Mouse (Mus musculus) heart, embryonic 13.5 days (tissue): ENCODE results near the gene Sox11. TPM values are rescaled to one million over a fixed set of nuclear protein-coding genes. Genes with fewer than 3 reads are reported as not detected.

Source experiments
- ATAC-seq: fragments of 200-750 bp; cut with Nextera tagmentation; 2 replicates; pipeline ENCODE4 v1.8.0; 2017; ENCODE audit warnings: moderate TSS enrichment; ENCODE audit not compliant: insufficient number of reproducible peaks, low FRiP score, low TSS enrichment; ENCODE audit errors: extremely low read depth
- H3K27ac ChIP-seq: fragments of 300-500 bp; sonication (generic); replicated peaks from 2 replicates; pipeline ENCODE4 v1.5.1; 2015; ENCODE audit warnings: moderate library complexity, mild to moderate bottlenecking, inconsistent platforms
- H3K27me3 ChIP-seq: fragments of 300-500 bp; sonication (generic); replicated peaks from 2 replicates; pipeline ENCODE4 v1.6.1; 2015; ENCODE audit warnings: mild to moderate bottlenecking, inconsistent platforms
- H3K36me3 ChIP-seq: fragments of 300-500 bp; sonication (generic); 2 replicates; pipeline ENCODE4 v1.6.1; 2015; ENCODE audit warnings: mild to moderate bottlenecking, inconsistent platforms
- H3K4me1 ChIP-seq: fragments of 300-500 bp; sonication (generic); 2 replicates; pipeline ENCODE4 v1.6.1; 2015; ENCODE audit warnings: inconsistent platforms
- H3K4me2 ChIP-seq: fragments of 300-500 bp; sonication (generic); 2 replicates; pipeline ENCODE4 v1.6.1; 2015; ENCODE audit warnings: inconsistent platforms, mild to moderate bottlenecking, moderate library complexity
- H3K4me3 ChIP-seq: fragments of 300-500 bp; sonication (generic); 2 replicates; pipeline ENCODE4 v1.5.1; 2015; ENCODE audit warnings: moderate library complexity, mild to moderate bottlenecking, inconsistent platforms
- H3K9ac ChIP-seq: fragments of 300-500 bp; sonication (generic); 2 replicates; pipeline ENCODE4 v1.6.1; 2015; ENCODE audit warnings: inconsistent platforms, mild to moderate bottlenecking, moderate library complexity
- H3K9me3 ChIP-seq: fragments of 300-500 bp; sonication (generic); 2 replicates; pipeline ENCODE4 v1.6.1; 2016; ENCODE audit warnings: inconsistent platforms
- WGBS: fragments of 180-500 bp; shearing (Covaris S2); methylation state at CpG from one replicate; pipeline ENCODE4 v1.1.7; 2015; ENCODE audit warnings: mixed read lengths; 5-methylcytosine and 5-hydroxymethylcytosine counted together
- polyA plus RNA-seq: library from polyadenylated mRNA; unstranded; fragments of >200 nt; fragmentation: Nextera tagmentation; extraction: Ambion mirVana; gene quantifications from 2 replicates; pipeline ENCODE4 v1.2.1, GENCODE M21; 2015

The Sox11 gene
- polyA plus RNA-seq, 1 experiment from 2014 or later = 19.2 TPM

DNA sequence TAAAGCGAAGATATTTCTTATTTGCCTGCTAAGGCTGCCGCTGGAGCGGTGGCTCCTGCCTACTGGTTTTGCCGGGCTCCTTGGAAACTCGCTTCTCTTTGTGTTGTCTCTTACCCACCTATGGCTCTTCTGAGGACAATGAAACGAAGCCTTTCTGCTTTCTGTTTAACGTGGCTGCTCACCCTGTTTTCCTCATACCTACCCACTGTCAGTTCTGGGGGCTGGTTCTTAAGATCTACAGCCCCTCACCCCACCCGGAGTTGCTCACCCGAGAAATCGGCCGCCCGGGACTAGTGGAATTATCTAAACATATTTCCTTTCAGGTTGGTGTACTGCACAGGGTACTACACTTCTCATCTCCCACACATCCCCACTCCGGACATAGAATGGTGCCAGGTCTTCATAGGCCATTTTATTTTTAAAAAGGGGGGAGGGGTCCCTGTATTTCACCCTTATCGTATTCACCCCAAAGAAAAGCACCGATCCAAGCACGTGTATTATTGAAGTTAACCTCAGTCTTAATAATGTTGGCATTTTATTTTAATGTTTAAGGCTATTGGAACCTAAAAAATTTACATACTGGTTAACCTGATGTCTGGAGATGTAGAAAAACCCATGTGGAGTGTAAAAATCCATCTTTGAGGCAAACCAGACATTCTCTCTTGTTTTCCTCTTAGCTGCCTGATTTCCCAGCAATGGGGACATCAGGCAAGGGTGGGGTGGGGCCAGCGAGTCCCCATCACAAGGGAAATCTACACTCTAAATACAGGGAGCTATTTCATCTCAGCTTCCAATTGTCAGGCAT is 1.4 kb upstream of the Sox11 start:
- H3K27me3 ChIP-seq = no peaks in the 10 kb centered on the region
- no peaks in the 10 kb centered on the region for H3K9me3 ChIP-seq
- H3K9ac ChIP-seq = peak overlapping the region; percentile 87
- no peak for ATAC-seq
- H3K27ac ChIP-seq = peak overlapping the region; percentile 96
- H3K4me1 ChIP-seq = 0 out of 2 replicates have a peak, but pooled peaks cover 7% of the 10 kb centered on the region
- H3K4me2 ChIP-seq = peak overlapping the region; percentile 93
- no peaks in the 10 kb centered on the region for H3K36me3 ChIP-seq
- 9% methylated on average over 17 of the region's 17 CpGs for WGBS
- peak overlapping the region; percentile 85 for H3K4me3 ChIP-seq

DNA sequence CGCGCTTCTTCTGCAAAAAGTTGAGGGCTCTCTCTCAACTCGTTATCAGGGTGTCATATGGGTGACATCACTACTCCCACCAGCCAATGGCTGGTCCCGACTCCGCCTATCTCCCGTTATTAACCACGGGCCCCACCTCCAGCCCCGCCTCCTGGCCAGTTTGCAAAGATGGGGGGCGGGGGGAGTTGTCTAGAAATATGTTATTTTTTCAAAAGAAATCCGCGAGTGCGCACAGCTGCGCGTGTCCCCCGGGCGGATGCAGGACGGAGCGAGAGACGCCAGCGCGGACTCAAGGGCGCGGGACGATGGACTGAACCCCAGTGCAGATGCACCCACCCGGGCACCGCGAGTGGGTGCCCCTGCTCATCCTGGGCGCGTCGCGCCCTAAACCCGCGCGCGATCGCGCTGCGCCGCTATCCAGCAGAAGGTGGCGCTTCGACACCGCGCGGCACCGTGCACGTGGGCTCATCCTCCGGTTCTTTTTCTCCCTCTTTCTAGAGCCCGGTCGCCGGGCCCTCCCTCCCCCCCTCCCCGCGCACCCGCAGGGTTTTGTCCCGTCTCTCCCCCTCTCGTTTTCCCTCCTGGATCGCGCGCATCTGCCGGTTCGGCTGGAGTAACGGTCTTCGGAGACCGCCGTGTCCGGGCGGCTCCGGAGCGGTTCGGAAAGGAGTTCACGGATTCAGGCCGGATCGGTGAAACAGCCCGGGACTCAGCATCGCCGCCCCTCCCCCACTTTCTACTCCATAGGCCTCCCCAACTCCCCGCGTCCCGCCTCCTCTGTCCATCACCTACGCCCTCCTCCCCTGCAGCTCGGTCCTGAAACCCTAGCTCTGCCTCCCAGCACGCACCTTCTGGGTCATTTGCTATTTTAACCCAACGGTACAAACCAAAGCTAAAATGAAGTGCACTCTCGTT is 574 bp upstream of the Sox11 start:
- H3K27ac ChIP-seq = peak overlapping the region; percentile 96
- ATAC-seq = peak; percentile 86
- peak overlapping the region; percentile 92 for H3K9ac ChIP-seq
- H3K27me3 ChIP-seq = no peaks in the 10 kb centered on the region
- H3K36me3 ChIP-seq = no peaks in the 10 kb centered on the region
- peak overlapping the region; percentile 85 for H3K4me3 ChIP-seq
- under 1% methylated on average over 80 of the region's 83 CpGs for WGBS
- peak overlapping the region; percentile 93 for H3K4me2 ChIP-seq
- H3K9me3 ChIP-seq = no peaks in the 10 kb centered on the region
- H3K4me1 ChIP-seq = peaks cover 10% of the 10 kb centered on the region

DNA sequence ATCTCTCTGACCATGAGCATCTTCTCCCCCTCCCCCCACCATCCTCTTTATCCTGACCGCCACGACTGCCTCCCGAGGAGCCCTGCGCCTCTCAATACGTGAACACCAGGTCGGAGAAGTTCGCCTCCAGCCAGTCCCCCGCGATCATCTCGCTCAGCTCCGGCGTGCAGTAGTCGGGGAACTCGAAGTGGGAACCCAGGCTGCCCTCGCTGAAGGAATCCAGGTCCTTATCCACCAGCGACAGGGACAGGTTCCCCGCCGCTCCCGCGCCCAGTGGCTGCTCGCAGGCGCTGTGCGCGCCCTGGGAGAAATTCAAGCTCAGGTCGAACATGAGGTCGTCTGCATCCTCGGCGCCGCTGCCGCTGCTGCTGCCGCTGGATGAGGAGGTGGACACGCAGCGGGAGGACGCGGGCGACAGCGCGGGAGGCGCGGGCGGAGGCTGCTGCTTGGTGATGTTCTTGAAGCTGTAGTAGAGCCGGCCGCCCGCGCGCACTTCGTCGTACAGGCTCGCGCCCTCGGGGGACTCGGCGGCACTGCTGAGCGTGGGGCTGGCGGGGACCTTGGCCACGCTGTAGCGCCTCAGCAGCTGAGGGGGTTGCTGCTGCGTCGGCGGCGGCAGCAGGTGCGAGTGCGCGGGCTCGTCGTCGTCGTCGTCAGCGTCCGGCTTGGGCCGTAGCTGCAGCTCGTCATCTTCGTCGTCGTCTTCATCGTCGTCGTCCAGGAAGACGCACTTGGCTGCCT is 1.1 kb downstream of the Sox11 start:
- H3K9me3 ChIP-seq = no peaks in the 10 kb centered on the region
- H3K4me3 ChIP-seq = peak overlapping the region; percentile 85
- no peaks in the 10 kb centered on the region for H3K36me3 ChIP-seq
- H3K27ac ChIP-seq = peak overlapping the region; percentile 96
- H3K9ac ChIP-seq = peak overlapping the region; percentile 92
- under 1% methylated on average over 80 of the region's 80 CpGs for WGBS
- no peaks in the 10 kb centered on the region for H3K27me3 ChIP-seq
- peak overlapping the region; percentile 93 for H3K4me2 ChIP-seq
- H3K4me1 ChIP-seq = peaks cover 12% of the 10 kb centered on the region
- ATAC-seq = no peak

DNA sequence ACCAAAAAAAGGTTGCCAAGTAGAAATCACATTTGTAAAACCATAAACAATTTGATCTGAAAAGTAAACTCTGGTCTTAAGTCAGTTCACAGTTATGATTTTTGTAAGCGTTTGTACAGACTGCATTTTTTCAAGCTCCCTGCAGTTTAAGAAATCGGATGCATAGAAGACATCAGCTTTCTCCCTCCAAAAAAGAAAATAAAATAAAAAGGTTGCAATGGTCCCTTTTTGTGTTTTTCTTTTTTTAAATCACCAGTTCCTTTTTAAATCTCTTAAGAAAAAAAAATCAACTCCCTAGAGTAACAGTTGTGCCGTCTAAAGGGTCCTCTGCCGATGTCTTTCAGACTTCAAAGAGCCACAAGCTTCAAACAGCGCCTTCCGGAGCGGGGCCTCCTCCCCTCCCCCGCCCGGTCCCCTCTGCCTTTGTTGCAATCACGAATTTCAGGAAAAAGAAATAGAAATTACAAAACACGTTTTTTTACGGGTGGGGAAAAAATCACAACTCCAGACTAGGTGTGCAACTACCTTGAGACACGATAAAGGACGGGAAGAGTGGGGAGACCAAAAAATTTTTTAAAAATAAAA is 1.8 kb downstream of the Sox11 start:
- under 1% methylated on average over 14 of the region's 14 CpGs for WGBS
- Histone ChIP-seq H3K36me3 (no peaks in the 10 kb centered on the region), H3K4me2 (peak overlapping the region; percentile 93), H3K4me3 (peak overlapping the region; percentile 85), H3K27ac (0 out of 2 replicates have a peak overlapping the region, but pooled peaks have one; percentile 15), H3K27me3 (no peaks in the 10 kb centered on the region), H3K9me3 (no peaks in the 10 kb centered on the region), H3K4me1 (peaks cover 12% of the 10 kb centered on the region), H3K9ac (peak overlapping the region; percentile 92)
- ATAC-seq = no peak

DNA sequence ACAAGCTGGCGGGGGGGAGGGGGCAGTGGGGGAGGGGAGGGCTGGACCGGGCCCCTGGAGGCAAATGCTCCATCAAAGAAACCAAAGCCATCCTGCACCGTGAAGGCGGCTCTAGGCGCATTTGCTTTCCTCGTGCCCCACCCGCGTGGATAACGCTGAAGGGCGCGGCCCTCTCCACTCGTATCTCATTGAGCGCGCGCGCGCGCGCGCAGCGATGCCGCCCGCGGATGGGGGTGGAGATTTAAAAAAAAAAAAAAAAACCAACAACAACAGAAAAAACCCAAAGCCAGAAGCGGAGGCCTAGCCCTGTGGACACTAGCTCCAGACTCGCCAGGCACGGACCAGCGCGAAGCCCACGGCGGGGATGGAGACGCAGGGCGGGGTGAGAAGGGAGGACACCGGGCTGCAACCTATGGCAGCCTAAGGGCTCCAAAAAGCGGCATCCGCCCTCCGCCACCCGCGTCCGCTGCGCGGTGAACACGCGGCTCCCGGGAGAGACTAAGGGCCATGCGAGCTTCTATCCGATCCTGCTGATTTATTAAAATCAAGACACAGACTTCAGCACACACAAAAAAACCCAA is 3.1 kb downstream of the Sox11 start:
- H3K4me1 ChIP-seq = peaks cover 12% of the 10 kb centered on the region
- WGBS = under 1% methylated on average over 47 of the region's 47 CpGs
- peak overlapping the region; percentile 93 for H3K4me2 ChIP-seq
- ATAC-seq = no peak
- H3K36me3 ChIP-seq = no peaks in the 10 kb centered on the region
- no peaks in the 10 kb centered on the region for H3K9me3 ChIP-seq
- H3K27me3 ChIP-seq = no peaks in the 10 kb centered on the region
- peak overlapping the region; percentile 91 for H3K9ac ChIP-seq
- H3K27ac ChIP-seq = peak overlapping the region; percentile 68
- peak overlapping the region; percentile 85 for H3K4me3 ChIP-seq

DNA sequence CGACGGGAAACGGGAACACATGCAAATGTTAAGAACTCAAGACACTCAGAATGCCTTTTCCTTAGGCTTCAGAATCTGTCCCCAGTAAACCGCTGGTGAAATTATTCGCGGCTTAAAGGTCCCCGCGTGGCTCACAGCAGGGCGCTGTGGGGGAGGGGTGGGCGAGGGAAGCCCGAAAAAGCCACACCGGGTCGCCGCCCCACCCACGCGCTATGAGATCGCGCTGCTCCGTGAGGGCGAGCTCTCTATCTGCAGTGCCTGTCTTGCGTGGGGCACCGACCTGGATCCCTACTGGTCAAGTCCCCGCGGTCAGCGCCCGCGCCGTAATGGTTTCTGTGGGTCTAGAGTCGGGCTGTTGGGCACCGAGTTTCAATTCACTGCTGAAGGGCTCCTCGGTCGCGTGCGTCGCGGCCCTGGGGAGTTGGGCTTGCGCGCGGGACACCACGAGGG is 3.6 kb downstream of the Sox11 start:
- WGBS = under 1% methylated on average over 40 of the region's 40 CpGs
- Histone ChIP-seq H3K27ac (peak overlapping the region; percentile 68), H3K4me1 (peaks cover 7% of the 10 kb centered on the region), H3K4me2 (peak overlapping the region; percentile 93), H3K27me3 (no peaks in the 10 kb centered on the region), H3K9ac (peak overlapping the region; percentile 91), H3K9me3 (no peaks in the 10 kb centered on the region), H3K4me3 (peak overlapping the region; percentile 85), H3K36me3 (peaks cover 3% of the 10 kb centered on the region; the same call in 1 of the 2 replicates)
- no peak for ATAC-seq

DNA sequence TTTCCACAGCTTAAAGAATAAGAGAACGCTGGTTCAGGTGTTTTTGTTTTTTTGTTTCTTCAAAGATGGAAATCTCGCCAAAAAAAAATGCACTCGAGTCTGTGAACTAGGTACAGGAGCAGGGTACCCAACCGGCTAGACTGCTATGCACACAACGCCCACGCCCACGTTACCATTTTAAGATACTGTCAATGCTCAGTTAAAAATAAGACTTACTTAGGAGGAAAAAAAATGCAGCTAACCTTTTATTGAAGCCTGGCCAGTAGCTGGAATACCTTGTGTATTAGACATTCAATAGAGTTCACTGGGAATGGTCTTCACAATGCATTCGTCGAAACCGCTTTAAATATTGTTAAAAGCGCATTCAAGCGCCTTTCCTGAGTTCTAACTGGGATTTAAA is 4.3 kb downstream of the Sox11 start:
- ATAC-seq = no peak

DNA sequence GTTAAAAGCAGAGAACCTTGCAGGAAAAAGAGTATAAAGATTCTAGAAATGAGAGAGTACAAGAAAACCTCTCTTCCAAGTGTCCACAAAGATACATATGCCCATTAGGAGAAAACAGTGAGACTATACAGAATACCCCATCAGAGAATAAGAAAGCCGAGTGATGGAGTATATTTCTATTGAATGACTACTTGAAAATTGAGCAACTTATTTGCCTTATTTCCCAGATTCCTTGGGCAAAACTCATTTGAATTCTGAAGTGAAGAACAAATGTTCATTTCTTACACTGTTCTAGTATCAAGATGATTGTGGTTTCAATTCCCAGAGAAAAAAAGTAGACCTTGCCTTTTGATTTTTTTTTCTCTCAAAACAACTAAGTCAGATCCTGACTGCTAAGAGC is 4.9 kb downstream of the Sox11 start:
- Histone ChIP-seq H3K27me3 (no peaks in the 10 kb centered on the region), H3K9me3 (no peaks in the 10 kb centered on the region), H3K4me3 (peak overlapping the region; percentile 85), H3K27ac (no peak overlapping the region), H3K9ac (no peak overlapping the region), H3K4me1 (peaks cover 6% of the 10 kb centered on the region), H3K36me3 (peaks cover 8% of the 10 kb centered on the region; the same call in 1 of the 2 replicates), H3K4me2 (peak overlapping the region; percentile 93)
- WGBS = 71% methylated on average over 1 of the region's 1 CpGs
- no peak for ATAC-seq

More for the DNA sequence above, 4.3 kb downstream of the Sox11 start:
- Histone ChIP-seq H3K27ac (no peak overlapping the region), H3K9me3 (no peaks in the 10 kb centered on the region), H3K4me1 (peaks cover 6% of the 10 kb centered on the region), H3K36me3 (peaks cover 8% of the 10 kb centered on the region; the same call in 1 of the 2 replicates), H3K27me3 (no peaks in the 10 kb centered on the region), H3K4me2 (peak overlapping the region; percentile 93), H3K9ac (peak overlapping the region; percentile 91), H3K4me3 (peak overlapping the region; percentile 85)
- 15% methylated on average over 12 of the region's 12 CpGs for WGBS

DNA sequence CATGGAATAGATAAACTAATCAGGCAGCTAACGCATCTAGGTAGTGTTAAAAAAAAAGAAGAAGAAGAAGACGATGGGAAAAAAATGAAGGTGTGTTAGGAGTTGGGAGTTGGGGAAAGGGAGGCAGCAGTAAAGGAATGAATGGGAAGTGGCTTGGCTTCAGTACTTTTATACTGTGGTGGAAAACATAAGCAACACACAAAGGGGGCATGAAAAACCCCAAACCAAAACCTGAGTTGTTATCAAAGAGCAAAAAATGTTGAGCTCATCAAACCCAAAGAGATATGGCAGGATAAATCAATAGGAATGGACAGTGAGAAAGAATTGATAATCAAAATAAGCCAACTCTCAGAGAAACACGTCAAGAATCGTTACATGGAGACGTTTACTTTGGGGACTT is 5.6 kb downstream of the Sox11 start:
- H3K9ac ChIP-seq = no peak overlapping the region

DNA sequence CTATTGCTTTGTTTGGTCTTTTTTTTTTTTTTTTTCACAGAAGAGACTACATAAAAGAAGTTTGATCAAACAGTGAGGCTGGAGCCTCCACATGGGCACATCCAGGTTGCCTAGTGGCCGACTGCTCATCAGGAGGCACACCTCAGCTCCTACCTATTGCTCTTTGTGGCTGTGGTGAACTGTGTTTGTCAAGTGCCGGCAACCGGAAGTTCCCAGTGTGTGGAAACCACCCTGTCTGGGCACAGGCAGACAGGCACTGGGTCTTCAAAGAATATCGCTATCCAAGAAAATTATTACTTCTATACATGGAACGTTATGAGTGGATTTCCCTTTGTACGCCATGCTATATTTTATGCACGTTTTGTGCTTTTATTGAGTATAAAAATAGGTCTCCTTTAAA is 6.0 kb downstream of the Sox11 start:
- no peak for ATAC-seq
- Histone ChIP-seq H3K27ac (no peak overlapping the region), H3K4me1 (peaks cover 6% of the 10 kb centered on the region), H3K36me3 (peaks cover 8% of the 10 kb centered on the region; the same call in 1 of the 2 replicates), H3K9me3 (no peaks in the 10 kb centered on the region), H3K4me3 (no peak overlapping the region), H3K27me3 (no peaks in the 10 kb centered on the region), H3K9ac (no peak overlapping the region), H3K4me2 (no peak overlapping the region)
- 78% methylated on average over 7 of the region's 7 CpGs for WGBS

More for the DNA sequence above, 5.6 kb downstream of the Sox11 start:
- WGBS = 69% methylated on average over 5 of the region's 5 CpGs
- Histone ChIP-seq H3K36me3 (peaks cover 8% of the 10 kb centered on the region; the same call in 1 of the 2 replicates), H3K27me3 (no peaks in the 10 kb centered on the region), H3K4me3 (no peak overlapping the region), H3K9me3 (no peaks in the 10 kb centered on the region), H3K4me2 (no peak overlapping the region), H3K4me1 (peaks cover 6% of the 10 kb centered on the region), H3K27ac (no peak overlapping the region)
- no peak for ATAC-seq
